Mouse (Mus musculus): ENCODE measurements at regions not wholly inside any gene's neighbourhood (a gene's known extent, or its start where the extent isn't known, plus 50 kb on each side); places are given as distances from the start of the nearest gene placed in this dataset.

- no peak for DNase-seq (ENCODE audit: low spot score in 2 of 2)
Observed at GRCm38 (mm10) chr1:64361959-64362638, 170.3 kb upstream of the Creb1 start.

GRCm38 (mm10) chr1:64343268-64343667 is 189.2 kb upstream of the Creb1 start:
- no peak for DNase-seq (ENCODE audit: low spot score in 2 of 2)

GRCm38 (mm10) chr1:64341596-64341995 is 190.8 kb upstream of the Creb1 start:
- peak; percentile 24 to 57 for DNase-seq (ENCODE audit: low spot score in 2 of 2)

GRCm38 (mm10) chr1:64338575-64338961 is 193.9 kb upstream of the Creb1 start:
- peak in 1 of 2 experiments; percentile 10 for DNase-seq (ENCODE audit: low spot score in 2 of 2)

GRCm38 (mm10) chr1:64337619-64338574 is 194.5 kb upstream of the Creb1 start:
- no peak for DNase-seq (ENCODE audit: low spot score in 2 of 2)

GRCm38 (mm10) chr1:64331566-64331965 is 200.9 kb upstream of the Creb1 start:
- no peak for DNase-seq (ENCODE audit: low spot score in 2 of 2)

GRCm38 (mm10) chr1:64330721-64331120 is 201.7 kb upstream of the Creb1 start:
- DNase-seq (ENCODE audit: low spot score in 2 of 2), result no peak

- no peak for DNase-seq (ENCODE audit: low spot score in 2 of 2)
Observed at GRCm38 (mm10) chr1:64322197-64322596, 200.1 kb upstream of the Klf7 start.

- no peak for DNase-seq (ENCODE audit: low spot score in 2 of 2)
Observed at GRCm38 (mm10) chr1:64319155-64319582, 197.1 kb upstream of the Klf7 start.

- DNase-seq (ENCODE audit: low spot score in 2 of 2), result no peak
Observed at GRCm38 (mm10) chr1:64318440-64319154, 196.5 kb upstream of the Klf7 start.

GRCm38 (mm10) chr1:64317032-64317636 is 195.1 kb upstream of the Klf7 start:
- DNase-seq (ENCODE audit: low spot score in 2 of 2), result no peak

- DNase-seq (ENCODE audit: low spot score in 2 of 2), result no peak
Observed at GRCm38 (mm10) chr1:64311371-64311770, 189.3 kb upstream of the Klf7 start.

- DNase-seq (ENCODE audit: low spot score in 2 of 2), result no peak
Observed at GRCm38 (mm10) chr1:64308560-64308959, 186.5 kb upstream of the Klf7 start.

GRCm38 (mm10) chr1:64308088-64308487 is 186.0 kb upstream of the Klf7 start:
- peak in 1 of 2 experiments; percentile 46 for DNase-seq (ENCODE audit: low spot score in 2 of 2)

GRCm38 (mm10) chr1:64305427-64306213 is 183.5 kb upstream of the Klf7 start:
- DNase-seq (ENCODE audit: low spot score in 2 of 2), result peak; percentile 90 to 93

GRCm38 (mm10) chr1:64302833-64303358 is 180.8 kb upstream of the Klf7 start:
- peak; percentile 80 to 87 for DNase-seq (ENCODE audit: low spot score in 2 of 2)

- peak; percentile 77 to 85 for DNase-seq (ENCODE audit: low spot score in 2 of 2)
Observed at GRCm38 (mm10) chr1:64301530-64302061, 179.5 kb upstream of the Klf7 start.

- DNase-seq (ENCODE audit: low spot score in 2 of 2), result no peak
Observed at GRCm38 (mm10) chr1:64300951-64301529, 179.0 kb upstream of the Klf7 start.

- no peak for DNase-seq (ENCODE audit: low spot score in 2 of 2)
Observed at GRCm38 (mm10) chr1:64298950-64299349, 176.9 kb upstream of the Klf7 start.

- DNase-seq (ENCODE audit: low spot score in 2 of 2), result no peak
Observed at GRCm38 (mm10) chr1:64298188-64298587, 176.1 kb upstream of the Klf7 start.

Measured in heart, adult 9 months (tissue).